Mouse (Mus musculus) spleen, adult 2 months (tissue): ENCODE measurements around the gene Hist1h2br. TPM values are rescaled to one million over a fixed set of nuclear protein-coding genes. Genes with fewer than 3 reads are reported as not detected.
"Not testable (repeated sequence)": the region's sequence is repeated elsewhere in the genome, so short reads cannot be mapped to it uniquely, and the experiment has no call there.

ENCODE experiments used
- DNase-seq, 2 experiments: peaks; one replicate each; pipeline versions ENCODE4 v3.0.0 to v3.0.0-alpha.2; 2012 to 2021; ENCODE audit warnings: low spot score in 2 of 2, low read depth in 1 of 2
- H3K27ac ChIP-seq: fragments of 200-500 bp; 2 replicates; pipeline ENCODE4 v1.5.1; 2012; ENCODE audit warnings: low read length, inconsistent platforms; ENCODE audit not compliant: insufficient read depth
- H3K27me3 ChIP-seq: fragments of 200-500 bp; 2 replicates; pipeline ENCODE4 v1.6.1; 2012; ENCODE audit warnings: mild to moderate bottlenecking, moderate library complexity, low read length, inconsistent platforms; ENCODE audit not compliant: control insufficient read depth, insufficient read depth
- H3K36me3 ChIP-seq: fragments of 200-500 bp; 2 replicates; pipeline ENCODE4 v1.6.1; 2012; ENCODE audit warnings: mild to moderate bottlenecking, low read length, inconsistent platforms; ENCODE audit not compliant: control insufficient read depth, insufficient read depth
- H3K4me1 ChIP-seq: fragments of 200-500 bp; 2 replicates; pipeline ENCODE4 v1.6.1; 2011; ENCODE audit warnings: inconsistent platforms; ENCODE audit not compliant: control insufficient read depth, insufficient read depth, insufficient read length
- H3K4me3 ChIP-seq: fragments of 200-500 bp; 2 replicates; pipeline ENCODE4 v1.5.1; 2011; ENCODE audit warnings: mild to moderate bottlenecking, inconsistent platforms; ENCODE audit not compliant: insufficient read depth, insufficient read length; ENCODE audit errors: extremely low read depth
- CTCF ChIP-seq: fragments of 200-500 bp; IDR thresholded peaks from 2 replicates; pipeline ENCODE4 v1.5.1; 2011; ENCODE audit warnings: mild to moderate bottlenecking, inconsistent platforms; ENCODE audit not compliant: insufficient read depth, insufficient read length, insufficient replicate concordance; ENCODE audit errors: extremely low read depth
- POLR2A ChIP-seq: fragments of 200-500 bp; IDR thresholded peaks from 2 replicates; pipeline ENCODE4 v1.6.1; 2011; ENCODE audit warnings: low read depth, low read length, inconsistent platforms
- WGBS: fragments of 180-500 bp; shearing (Covaris S2); methylation state at CpG from one replicate; pipeline ENCODE4 v1.1.7; 2018; 5-methylcytosine and 5-hydroxymethylcytosine counted together
- polyA plus RNA-seq: library from polyadenylated mRNA; depleted of rRNA; stranded (reverse); fragments of >200 nt; gene quantifications from 2 replicates; pipeline ENCODE4 v1.2.3, GENCODE M21; 2012; rRNA removed

Hist1h2br gene
- 28.5 and 55.0 TPM in 2 replicates for polyA plus RNA-seq

DNA sequence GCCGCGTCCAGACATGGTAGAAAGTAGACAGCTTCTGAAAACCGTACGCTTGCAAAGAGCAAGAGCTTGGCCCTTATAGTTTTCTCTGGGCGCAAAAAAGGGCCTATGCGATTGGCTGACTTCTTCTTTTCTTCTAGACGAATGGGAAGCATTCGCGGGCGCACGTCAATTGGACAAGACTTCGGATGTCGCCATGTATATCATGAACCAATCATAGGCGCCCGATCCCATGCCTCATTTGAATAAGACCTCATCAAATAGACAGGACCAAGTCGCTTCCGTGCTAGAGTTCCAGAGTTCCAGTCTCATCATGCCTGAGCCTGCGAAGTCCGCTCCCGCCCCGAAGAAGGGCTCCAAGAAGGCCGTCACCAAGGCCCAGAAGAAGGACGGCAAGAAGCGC, at the start of gene Hist1h2br, which contains the start of gene Hist1h2ap:
Hist1h2br (plus strand) TSS at position 283 of the 400 bp plus-strand sequence.
Hist1h2ap (minus strand) TSS at position 47 of the 400 bp plus-strand sequence.
- not testable (repeated sequence) for H3K4me1 ChIP-seq, H3K36me3 ChIP-seq, H3K27ac ChIP-seq, H3K4me3 ChIP-seq, H3K27me3 ChIP-seq, DNase-seq
- no CpG with 5 or more reads among the region's 24 CpGs for WGBS

DNA sequence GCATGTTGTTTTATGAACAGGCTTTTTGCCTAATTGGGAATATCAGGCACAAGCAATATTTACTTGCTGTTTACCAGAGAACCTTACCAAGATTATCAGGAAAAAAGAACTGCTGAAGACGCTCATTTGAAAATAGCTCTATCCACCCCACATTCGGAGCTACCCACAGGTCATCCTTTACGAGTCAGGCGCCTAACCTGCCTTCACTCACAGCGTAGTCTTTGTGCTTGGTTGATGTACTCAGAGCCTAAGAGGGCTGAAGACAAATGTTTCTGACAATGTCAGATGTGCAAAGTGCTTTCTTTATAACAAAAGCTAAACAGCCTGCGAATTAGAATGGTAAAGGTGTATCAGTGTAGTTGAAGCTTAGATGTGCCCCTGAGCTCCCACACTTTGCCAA, 49.2 kb upstream of the Hist1h2br start:
- H3K27me3 ChIP-seq: no peaks in the 10 kb centered on the region
- H3K27ac ChIP-seq: no peak overlapping the region
- 82% methylated on average over 6 of the region's 6 CpGs for whole genome bisulfite sequencing
- H3K4me3 ChIP-seq: no peak overlapping the region
- no peak for DNase-seq
- TF ChIP-seq POLR2A (no peak), CTCF (no peak)
- H3K36me3 ChIP-seq: no peaks in the 10 kb centered on the region
- H3K4me1 ChIP-seq: no peaks in the 10 kb centered on the region; the same call in 1 of the 2 replicates

GRCm38 (mm10) chr13:21786189-21786898, 47.2 kb upstream of the Hist1h2br start:
- no peaks in the 10 kb centered on the region for H3K27me3 ChIP-seq
- no peak for DNase-seq
- H3K4me1 ChIP-seq: no peaks in the 10 kb centered on the region
- WGBS: 20% methylated on average over 8 of the region's 8 CpGs
- TF ChIP-seq POLR2A (no peak), CTCF (no peak)
- no peaks in the 10 kb centered on the region for H3K36me3 ChIP-seq
- H3K4me3 ChIP-seq: peak overlapping the region; percentile 40
- peak overlapping the region; percentile 79 for H3K27ac ChIP-seq

GRCm38 (mm10) chr13:21786899-21787629, 46.5 kb upstream of the Hist1h2br start, which contains the start of the genes Hist1h2an and Hist1h2bp:
Hist1h2an (minus strand) TSS chr13:21787218.
Hist1h2bp (plus strand) TSS chr13:21787461.
- not testable (repeated sequence) for H3K27me3 ChIP-seq, H3K36me3 ChIP-seq, H3K4me1 ChIP-seq
- Histone ChIP-seq H3K4me3 (peak within 1 kb of the TSS; percentile 53), H3K27ac (peak within 1 kb of the TSS; percentile 79)
- peak; percentile 73 to 96 for DNase-seq
- WGBS: under 1% methylated on average over 43 of the region's 63 CpGs

GRCm38 (mm10) chr13:21787760-21788593, 45.6 kb upstream of the Hist1h2br start:
- H3K4me3 ChIP-seq: no peak overlapping the region
- WGBS: 27% methylated on average over 18 of the region's 21 CpGs

DNA sequence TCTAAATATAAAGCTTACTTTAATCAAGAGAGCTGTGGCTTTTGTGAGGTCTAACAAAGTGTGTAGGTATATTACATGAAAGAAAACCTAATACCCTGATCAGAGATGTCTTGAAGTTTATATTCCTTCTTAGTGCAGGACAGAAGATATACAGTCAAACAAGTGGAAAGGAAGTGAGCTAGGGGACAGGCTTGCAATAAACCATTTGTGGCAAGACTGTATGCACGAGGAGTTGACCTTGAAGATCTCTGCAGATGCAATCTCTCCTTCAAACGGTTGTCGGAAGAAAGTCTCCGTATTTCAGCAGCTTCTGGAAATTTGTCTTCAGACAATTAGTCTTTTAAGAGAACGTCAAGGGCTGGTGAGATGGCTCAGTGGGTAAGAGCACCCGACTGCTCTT, 43.6 kb upstream of the Hist1h2br start:
- 65% methylated on average over 6 of the region's 6 CpGs for WGBS
- DNase-seq: no peak
- Histone ChIP-seq H3K4me1 (no peaks in the 10 kb centered on the region), H3K27me3 (no peaks in the 10 kb centered on the region), H3K4me3 (no peak overlapping the region), H3K36me3 (no peaks in the 10 kb centered on the region), H3K27ac (no peak overlapping the region)
- TF ChIP-seq CTCF (no peak), POLR2A (no peak)

More at GRCm38 (mm10) chr13:21787760-21788593, 45.6 kb upstream of the Hist1h2br start:
- no peak for DNase-seq
- Histone ChIP-seq H3K4me1 (no peaks in the 10 kb centered on the region), H3K27me3 (no peaks in the 10 kb centered on the region), H3K36me3 (no peaks in the 10 kb centered on the region), H3K27ac (no peak overlapping the region)
- TF ChIP-seq CTCF (no peak), POLR2A (no peak)
